Mouse (Mus musculus) gastrocnemius, postnatal 36 days (tissue): ENCODE data around the gene Eif4e3. TPM values are rescaled to one million over a fixed set of nuclear protein-coding genes. Genes with fewer than 3 reads are reported as not detected.

Experiments
- DNase-seq, 2 experiments: peaks; one replicate each; pipeline ENCODE4 v3.0.0; 2022
- intact Hi-C: fragments of 180-260 bp; cut with DNase I; formaldehyde crosslinking; loops from one replicate; pipeline ENCODE4 v1.15.1; 2025
- total RNA-seq, 2 experiments: library from RNA; stranded (reverse); gene quantifications; 2 replicates each; pipeline ENCODE4 v1.2.3; 2021

The Eif4e3 gene
- total RNA-seq, 2 experiments from 2014 or later, result 24.3 to 29.6 TPM

- intact Hi-C loops, result no loop called here
- DNase-seq, result no peak
Measured at GRCm38 (mm10) chr6:99667290-99667689, 719 bp upstream of the Eif4e3 start.

DNA sequence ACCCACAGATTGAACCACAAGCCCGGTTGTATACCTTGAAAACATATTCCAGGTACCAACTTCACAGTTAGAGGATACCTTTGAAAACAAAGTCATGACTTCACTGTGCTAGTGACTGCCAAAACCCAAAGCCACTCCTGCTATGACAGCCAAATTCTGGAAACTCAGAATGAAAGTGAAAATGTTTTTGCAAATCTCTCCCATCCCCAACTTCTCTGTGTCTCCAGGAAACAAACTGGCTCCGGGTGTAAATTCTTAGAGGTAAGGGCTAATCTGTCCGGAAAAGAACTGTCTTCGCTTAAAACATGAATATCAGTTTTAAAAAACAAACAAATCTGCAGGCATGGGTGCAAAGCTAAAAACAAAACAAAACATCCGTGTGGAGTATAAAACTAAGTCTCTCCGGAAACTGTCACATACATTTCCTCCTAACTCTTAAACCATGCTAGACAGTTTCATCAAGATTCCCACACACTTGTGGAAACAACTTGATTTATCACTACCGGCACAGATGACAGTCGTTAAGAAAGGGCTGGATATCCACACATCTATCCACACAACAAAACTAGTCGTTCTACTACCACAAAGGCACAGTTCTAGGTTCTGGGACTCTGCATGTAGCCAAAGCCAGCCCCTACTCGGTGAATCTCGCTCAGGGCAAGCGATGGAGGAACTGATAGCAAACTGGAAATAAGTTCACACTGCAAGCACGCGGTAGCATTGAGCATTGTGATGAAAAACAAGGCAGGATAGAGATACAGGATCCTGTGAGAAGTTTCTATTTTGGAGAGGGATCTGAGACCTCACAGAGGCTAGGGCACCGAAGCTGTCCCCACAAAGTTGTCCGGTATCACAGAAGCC, 884 bp downstream of the Eif4e3 start:
- DNase-seq, result no peak
- intact Hi-C loops, result no loop called here

DNA sequence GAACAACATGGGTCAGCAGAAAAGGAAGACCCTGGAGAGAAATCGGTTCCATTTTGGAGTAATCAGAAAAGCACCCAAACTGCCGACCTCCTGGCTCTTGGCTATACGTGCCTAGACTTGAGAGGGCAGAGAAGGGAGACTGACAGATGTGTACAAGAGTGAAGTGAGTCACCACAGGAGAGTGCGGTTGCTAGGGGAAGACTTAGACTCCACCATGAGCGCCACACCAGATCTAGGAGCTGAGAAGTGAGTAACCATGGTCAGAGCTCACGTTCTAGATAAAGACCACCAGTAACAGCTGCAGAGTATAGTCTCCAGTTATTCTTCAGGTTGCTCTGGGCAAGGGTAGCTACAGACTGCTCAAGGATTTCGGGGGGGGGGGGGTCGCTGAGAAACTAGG, 3.3 kb downstream of the Eif4e3 start:
- no peak for DNase-seq
- intact Hi-C loops, result no loop called here

GRCm38 (mm10) chr6:99660443-99660842, 6.1 kb downstream of the Eif4e3 start:
- no peak for DNase-seq

GRCm38 (mm10) chr6:99658586-99658985, 8.0 kb downstream of the Eif4e3 start:
- intact Hi-C loops, result no loop called here
- no peak for DNase-seq

More at GRCm38 (mm10) chr6:99660443-99660842, 6.1 kb downstream of the Eif4e3 start:
- intact Hi-C loops, result no loop called here

- intact Hi-C loops, result no loop called here
Measured at GRCm38 (mm10) chr6:99656088-99656487, 10.5 kb downstream of the Eif4e3 start.

DNA sequence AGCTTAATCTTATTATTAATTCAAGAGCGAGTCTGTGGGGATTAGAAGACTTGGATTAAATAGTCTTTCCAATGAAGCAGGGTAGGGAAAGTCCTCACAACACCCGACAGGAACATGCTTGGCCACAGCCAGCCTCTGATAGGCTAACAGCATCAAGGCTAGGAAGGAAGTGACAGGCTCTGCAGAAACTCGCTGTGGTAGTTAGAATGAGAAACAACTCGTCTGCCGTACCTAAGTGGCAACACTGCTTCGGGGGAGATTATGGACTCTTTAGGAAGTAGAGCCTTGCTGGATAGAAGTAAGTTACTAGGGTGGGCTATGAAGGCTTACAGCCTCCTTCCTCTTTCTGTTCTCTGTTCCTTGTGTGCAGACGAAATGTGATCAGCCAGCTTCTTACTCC, 11.1 kb downstream of the Eif4e3 start:
- DNase-seq, result no peak
- intact Hi-C loops, result no loop called here

More at GRCm38 (mm10) chr6:99656088-99656487, 10.5 kb downstream of the Eif4e3 start:
- no peak for DNase-seq

DNA sequence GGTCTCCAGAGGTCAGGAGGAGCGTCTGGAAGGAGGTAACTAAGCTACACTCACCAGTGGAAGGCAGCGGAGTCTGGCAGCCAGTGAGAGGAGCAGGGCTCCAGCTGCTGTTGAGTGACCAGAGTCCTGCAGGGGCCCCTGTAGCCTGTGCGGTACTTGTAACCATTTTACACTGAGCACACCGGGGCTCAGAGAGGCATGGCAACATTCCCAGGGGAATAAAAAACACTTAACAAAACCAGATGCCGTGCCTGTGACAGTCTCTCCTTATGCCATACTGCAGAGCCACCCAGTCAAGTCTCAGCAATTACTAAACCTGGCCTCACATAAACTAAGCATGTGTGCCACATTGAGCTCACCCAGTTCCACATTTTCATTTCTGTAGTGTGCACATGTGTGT, 12.2 kb downstream of the Eif4e3 start:
- DNase-seq, result no peak
- intact Hi-C loops, result no loop called here

GRCm38 (mm10) chr6:99652341-99652740, 14.2 kb downstream of the Eif4e3 start:
- DNase-seq, result no peak
- intact Hi-C loops, result no loop called here

DNA sequence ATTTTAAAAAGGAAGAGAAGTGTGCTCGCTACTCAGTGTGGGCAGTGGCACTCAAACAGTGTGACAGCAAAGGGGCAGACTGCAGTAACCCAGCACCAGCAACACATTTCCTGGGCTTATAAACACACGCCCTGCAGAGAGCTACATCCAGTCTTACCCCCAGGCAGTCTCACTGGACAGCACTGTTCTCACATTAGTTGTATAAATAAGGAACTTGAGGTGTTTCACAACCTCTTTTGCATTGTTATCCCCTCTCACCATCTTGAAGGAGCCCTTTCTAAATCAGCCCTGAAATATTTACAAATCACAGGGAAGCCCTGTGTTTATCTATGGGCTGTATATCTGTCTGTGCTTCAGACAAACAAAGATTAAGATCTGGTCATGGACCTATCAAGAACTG, 17.3 kb downstream of the Eif4e3 start:
- intact Hi-C loops, result no loop called here
- no peak for DNase-seq

GRCm38 (mm10) chr6:99646344-99646743, 20.2 kb downstream of the Eif4e3 start:
- intact Hi-C loops, result no loop called here
- no peak for DNase-seq

DNA sequence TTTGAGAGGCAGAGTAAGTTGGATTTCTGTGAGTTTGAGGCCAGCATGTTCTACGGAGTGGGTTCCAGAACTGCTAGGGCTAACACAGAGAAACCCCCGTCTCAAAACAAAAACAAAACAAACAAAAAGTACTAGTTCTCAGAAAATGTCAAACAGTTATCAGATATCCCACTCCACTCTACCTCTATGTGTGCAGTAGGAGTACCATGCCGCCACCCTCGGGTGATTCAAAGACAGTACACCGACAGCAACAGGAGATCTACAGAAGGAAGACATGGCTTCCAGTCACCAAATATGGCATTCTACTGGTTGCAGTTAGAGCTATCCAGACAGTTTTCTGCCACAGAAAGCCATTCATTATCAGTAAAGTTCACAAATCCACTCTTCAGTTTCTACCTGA, 21.7 kb downstream of the Eif4e3 start:
- intact Hi-C loops, result no loop called here

DNA sequence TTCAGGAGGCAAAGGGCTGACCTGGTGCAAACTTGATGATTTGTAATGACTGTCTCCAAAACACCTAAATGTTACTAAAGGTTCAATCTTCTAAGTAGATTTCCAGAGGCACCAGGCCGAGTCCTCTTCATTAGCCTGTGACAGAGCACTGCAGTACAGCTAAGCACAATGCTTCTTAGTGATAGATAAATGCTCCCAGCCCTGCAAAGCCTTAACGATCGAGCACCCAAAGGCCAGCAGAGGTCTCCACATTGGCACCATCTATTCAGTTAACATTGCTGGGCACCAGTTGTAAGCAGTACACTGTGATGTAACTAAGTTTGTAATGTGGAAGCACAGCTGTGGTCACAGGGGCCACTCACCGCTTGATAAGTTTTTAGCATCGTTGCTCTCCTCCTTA, 22.2 kb downstream of the Eif4e3 start:
- intact Hi-C loops, result no loop called here
- DNase-seq, result no peak

More for the DNA sequence above, 21.7 kb downstream of the Eif4e3 start:
- no peak for DNase-seq

DNA sequence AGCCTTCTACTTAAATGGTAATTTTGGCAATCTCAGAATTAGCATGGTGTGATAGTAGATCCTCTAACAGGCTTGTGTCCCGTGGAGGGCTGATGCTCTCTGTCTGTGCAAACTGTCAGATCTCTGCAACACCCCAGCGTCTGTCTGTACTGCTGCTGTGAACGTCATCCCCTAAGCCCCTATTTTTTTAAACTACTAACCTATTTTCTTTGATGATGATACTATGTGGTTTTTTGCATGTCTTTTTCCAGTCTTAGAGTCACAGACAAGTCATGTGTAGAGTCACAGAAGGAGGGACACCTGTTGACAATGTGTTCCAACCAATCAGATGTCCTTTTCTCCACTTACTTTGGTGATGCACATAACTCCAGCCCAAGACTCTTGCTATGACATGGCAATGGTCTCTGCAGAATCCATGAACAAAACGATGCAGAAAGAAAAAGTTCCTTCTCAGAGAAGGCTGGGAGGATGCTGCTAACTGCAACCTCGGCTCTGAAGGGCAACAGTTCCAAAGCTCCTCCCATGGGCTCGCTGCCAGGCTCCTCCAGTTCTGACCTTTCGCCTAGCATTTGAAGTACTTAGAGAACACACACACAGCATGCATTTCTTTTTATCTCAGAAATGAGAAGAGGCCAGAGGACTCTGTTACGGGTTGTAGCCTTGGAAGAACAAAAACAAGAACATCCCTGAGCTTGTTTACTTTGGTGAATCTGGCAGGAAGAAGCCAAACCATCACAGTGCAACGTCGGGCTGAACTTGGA, 23.0 kb downstream of the Eif4e3 start:
- DNase-seq, result peak in 1 of 2 experiments; percentile 49
- intact Hi-C loops, result no loop called here

GRCm38 (mm10) chr6:99637456-99637855, 29.1 kb downstream of the Eif4e3 start:
- DNase-seq, result no peak
- intact Hi-C loops, result no loop called here

DNA sequence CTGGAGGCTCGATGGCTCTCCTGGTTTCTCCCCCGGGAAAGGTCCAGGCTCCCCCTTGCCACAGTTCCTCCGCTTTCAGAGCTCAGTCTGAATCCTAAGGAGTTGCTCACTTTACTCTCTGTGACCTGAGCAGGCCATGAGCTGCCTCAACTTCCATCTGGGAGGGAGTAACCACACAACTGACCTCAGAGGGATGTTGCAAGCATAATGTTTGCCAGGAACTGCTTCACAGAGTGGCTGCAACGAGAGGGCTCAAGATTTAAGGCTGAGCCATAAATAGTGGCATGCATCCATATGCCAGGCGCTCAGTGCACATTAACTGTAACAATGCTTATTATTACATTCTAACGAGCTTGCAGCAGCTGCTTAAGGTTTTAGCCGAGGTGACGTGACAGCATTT, 29.8 kb downstream of the Eif4e3 start:
- no peak for DNase-seq
- intact Hi-C loops, result no loop called here

GRCm38 (mm10) chr6:99636121-99636520, 30.4 kb downstream of the Eif4e3 start:
- intact Hi-C loops, result no loop called here
- DNase-seq, result no peak

DNA sequence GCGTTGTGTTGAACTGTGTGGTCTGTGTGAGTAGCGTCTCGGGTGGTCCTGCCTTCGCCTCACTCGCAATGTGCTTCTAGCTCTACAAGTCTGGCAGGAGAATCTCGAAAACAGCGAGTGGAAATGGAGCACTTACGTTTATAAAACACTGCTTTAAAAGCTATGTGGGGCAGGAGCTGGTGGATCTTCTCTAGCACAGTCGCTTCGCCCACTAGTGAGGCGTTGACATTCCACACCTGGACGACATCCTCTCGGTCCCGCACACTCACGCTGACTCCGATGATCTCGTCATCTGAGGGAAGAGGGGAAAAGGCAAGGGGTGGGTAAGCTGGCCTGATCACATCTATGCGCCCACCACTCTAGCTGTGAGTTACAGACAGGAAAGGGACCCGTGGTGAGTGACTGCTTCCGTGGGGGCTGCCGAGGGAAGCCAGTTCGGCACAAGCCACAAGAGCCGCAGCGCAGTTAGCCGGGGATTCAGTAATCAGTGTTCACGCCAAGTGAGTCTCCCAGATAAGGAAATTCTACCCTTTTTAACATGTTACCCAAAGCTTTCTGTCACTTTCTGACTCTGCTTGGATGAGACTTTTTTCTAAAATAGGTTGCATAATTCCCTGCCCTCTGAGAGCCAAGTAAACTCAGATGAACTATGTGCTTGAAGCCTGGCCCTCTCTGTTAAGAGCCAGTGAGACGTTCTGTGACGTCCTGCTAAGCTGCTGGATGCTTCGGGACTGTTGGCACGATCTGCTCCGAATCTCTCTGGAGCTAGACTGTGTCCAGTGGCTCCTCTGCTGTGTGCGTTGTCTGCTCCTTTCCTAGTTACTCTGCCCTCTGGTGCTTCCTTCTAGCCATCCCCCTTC, 34.2 kb downstream of the Eif4e3 start:
- peak in 1 of 2 experiments; percentile 26 for DNase-seq
- intact Hi-C loops, result no loop called here

GRCm38 (mm10) chr6:99631637-99632036, 34.9 kb downstream of the Eif4e3 start:
- intact Hi-C loops, result no loop called here
- DNase-seq, result no peak

DNA sequence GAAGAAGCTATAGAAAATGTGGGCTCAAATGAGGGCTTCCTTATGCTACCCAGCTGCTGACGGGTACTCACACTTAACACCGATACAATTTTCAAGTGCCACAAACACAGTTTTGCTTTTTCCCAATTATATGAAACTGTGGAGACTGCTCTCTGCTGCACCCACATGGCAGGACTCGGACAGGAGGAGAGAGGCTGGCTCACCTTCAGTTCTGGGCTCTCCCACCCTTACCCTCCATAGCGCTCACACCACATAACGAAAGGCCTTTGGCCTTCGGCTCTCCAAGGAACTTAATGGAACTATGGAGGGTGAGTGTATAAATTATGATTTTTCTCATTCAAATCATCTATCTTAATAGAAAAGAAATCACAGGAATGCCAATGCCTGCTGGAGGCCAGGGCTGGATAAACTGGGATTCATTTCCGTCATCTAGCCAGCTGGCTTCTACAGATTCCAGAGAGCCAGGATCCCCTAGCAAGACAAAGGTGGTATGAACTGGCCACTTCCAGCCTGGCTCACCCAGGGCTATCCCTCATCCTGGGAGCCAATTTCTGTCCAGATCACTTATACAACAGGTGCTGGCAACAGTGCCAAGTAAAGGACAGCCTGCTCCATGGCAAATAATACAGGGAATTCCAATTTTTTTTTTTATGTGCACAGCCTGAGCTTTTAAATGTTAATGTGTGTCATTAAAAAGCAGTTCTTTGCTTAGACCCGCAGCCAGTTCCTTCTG, 36.7 kb downstream of the Eif4e3 start:
- no peak for DNase-seq
- intact Hi-C loops, result loop anchor here (10.0 kb wide), 1 partner anchor 1525 kb away; no protein-coding TSS in a partner anchor
